Comparison of ENCODE assay signal across 17 mouse cellular contexts in genomic region chr13:91928605-91929389, GRCm38 (mm10). TPM values are rescaled to one million over a fixed set of nuclear protein-coding genes. Genes with fewer than 3 reads are reported as not detected.
DNase-seq lines count a peak whose midpoint lies in the region; ATAC-seq and TF ChIP-seq lines count a peak whose summit lies in the region.
"Had no signal": no experiment of that assay in that cellular context is flagged by ENCODE, and none has a peak within 500 bp of the region (broad histone marks: within the 10 kb centered on the region; RNA-seq: fewer than 3 reads in every experiment).

No protein-coding gene starts in this region.

- H3K27ac ChIP-seq in kidney, postnatal 0 days: no peak overlapping the region
- H3K27ac ChIP-seq: embryonic facial prominence, embryonic 15.5 days; heart, embryonic 13.5 days; midbrain, embryonic 10.5 days; neural tube, embryonic 12.5 days had no signal

- no peaks in the 10 kb centered on the region for H3K9me3 ChIP-seq in kidney, postnatal 0 days (replicated peaks; ENCODE audit: low read length)
- H3K9me3 ChIP-seq: embryonic facial prominence, embryonic 15.5 days; heart, embryonic 13.5 days; midbrain, embryonic 10.5 days; neural tube, embryonic 12.5 days had no signal

- 81% methylated on average over 4 of the region's 4 CpGs for WGBS in kidney, postnatal 0 days

- CTCF ChIA-PET in Patski (lab: Charles Lee): interaction anchor here (2.5 kb wide), 1 partner anchor 13 kb away, joined by 8 read pairs; no protein-coding TSS in a partner anchor

- H3K4me2 ChIP-seq in kidney, postnatal 0 days (ENCODE audit: low read length): no peak overlapping the region
- H3K4me2 ChIP-seq: embryonic facial prominence, embryonic 15.5 days; heart, embryonic 13.5 days; neural tube, embryonic 12.5 days had no signal

- in situ Hi-C loops in Patski (cut with MboI; ENCODE audit: low pct_unique_long_range_greater_than_20kb): loop anchor here (25.0 kb wide), 1 partner anchor 109 kb away; no protein-coding TSS in a partner anchor

- H3K4me1 ChIP-seq in kidney, postnatal 0 days (replicated peaks; ENCODE audit: insufficient read depth, low read length): no peaks in the 10 kb centered on the region
- H3K4me1 ChIP-seq: embryonic facial prominence, embryonic 15.5 days; midbrain, embryonic 10.5 days; neural tube, embryonic 12.5 days had no signal

- H3K9ac ChIP-seq in kidney, postnatal 0 days (ENCODE audit: low read depth, low read length): no peak overlapping the region
- H3K9ac ChIP-seq: embryonic facial prominence, embryonic 15.5 days; heart, embryonic 13.5 days; neural tube, embryonic 12.5 days had no signal

- H3K27me3 ChIP-seq in kidney, postnatal 0 days (ENCODE audit: insufficient read depth, low read length): no peaks in the 10 kb centered on the region
- no peaks in the 10 kb centered on the region for H3K27me3 ChIP-seq in Patski
- H3K27me3 ChIP-seq: embryonic facial prominence, embryonic 15.5 days; heart, embryonic 13.5 days; neural tube, embryonic 12.5 days had no signal

- TF ChIP-seq CTCF in kidney, postnatal 0 days (IDR thresholded peaks at IDR 0.05; ENCODE audit: low read depth): peak; percentile 43; the same call in 1 of the 2 replicates
- peak; percentile 44 for TF ChIP-seq CTCF in Patski (IDR thresholded peaks at IDR 0.05)

- H3K36me3 ChIP-seq in kidney, postnatal 0 days (ENCODE audit: insufficient read depth, low read length): no peaks in the 10 kb centered on the region
- H3K36me3 ChIP-seq: embryonic facial prominence, embryonic 15.5 days; heart, embryonic 13.5 days; midbrain, embryonic 10.5 days; neural tube, embryonic 12.5 days had no signal

- H3K4me3 ChIP-seq in kidney, postnatal 0 days (replicated peaks; ENCODE audit: low read depth, low read length): no peak overlapping the region
- H3K4me3 ChIP-seq: embryonic facial prominence, embryonic 15.5 days; heart, embryonic 13.5 days; midbrain, embryonic 10.5 days; neural tube, embryonic 12.5 days had no signal

- POLR2A ChIA-PET in Patski (lab: Charles Lee): no interaction called here

- ATAC-seq in kidney, postnatal 0 days (replicated peaks; ENCODE audit: low FRiP score, low read depth): no peak
- ATAC-seq in Patski: no peak

- no peak for DNase-seq in kidney, postnatal 0 days (ENCODE audit: low spot score)
- no peak for DNase-seq in kidney, postnatal 14 days
- DNase-seq in thymus, postnatal 4 days: peak; percentile 20
- DNase-seq in thymus, postnatal 14 days: no peak
- no peak for DNase-seq in Patski (ENCODE audit: low read depth, low spot score)
- no peak for DNase-seq in ovary, postnatal 10 days (ENCODE audit: low spot score)
- DNase-seq in spleen, adult 18-20 months: no peak
- DNase-seq: cerebellum, postnatal 10 days; embryo, embryonic 11 days; gastrocnemius, postnatal 25 days; layer of hippocampus, adult 9-11 months; thymus, postnatal 25 days had no signal

RNA-seq across cellular contexts. Expression of gene Ckmt2, which starts 52.1 kb away (rescaled TPM):
- 0.14 TPM in 1 of 2 replicates, not detected in the other for polyA plus RNA-seq in kidney, postnatal 0 days (2015; fragmentation: Nextera tagmentation; extraction: Ambion mirVana)
- not detected for polyA plus RNA-seq in Patski (2021)
- polyA plus RNA-seq: forebrain, embryonic 11.5 days; midbrain, embryonic 10.5 days; neural tube, embryonic 12.5 days had no signal
